Mouse (Mus musculus) frontal cortex, adult 2 months (tissue): ENCODE data around the gene Fndc10. TPM values are rescaled to one million over a fixed set of nuclear protein-coding genes. Genes with fewer than 3 reads are reported as not detected.
"Not testable (repeated sequence)": the region's sequence is repeated elsewhere in the genome, so short reads cannot be mapped to it uniquely, and the experiment has no call there.

Experiments
- DNase-seq, 2 experiments: peaks; one replicate each; pipeline ENCODE4 v3.0.0; 2022; ENCODE audit warnings: low spot score in 1 of 2; ENCODE audit errors: extremely low spot score in 1 of 2
- polyA plus RNA-seq: library from polyadenylated mRNA; depleted of rRNA; stranded (reverse); fragments of >200 nt; gene quantifications from 2 replicates; pipeline ENCODE4 v1.2.3, GENCODE M21; 2012; rRNA removed

Gene Fndc10
- 52.0 and 57.4 TPM in 2 replicates for polyA plus RNA-seq

GRCm38 (mm10) chr4:155694111-155694481 is at the start of gene Fndc10:
TSS of gene Fndc10 (plus strand) at chr4:155694342.
- DNase-seq: peak in 1 of 2 experiments; percentile 76

- not testable (repeated sequence) for DNase-seq
These were observed 48.8 kb upstream of the Fndc10 start, which contains the start of gene Gm10563 for GRCm38 (mm10) chr4:155645308-155645707. TSS of gene Gm10563 (minus strand) at chr4:155645408.

GRCm38 (mm10) chr4:155645721-155646120 is 48.4 kb upstream of the Fndc10 start:
- DNase-seq: no peak

- DNase-seq: no peak
These were observed 44.8 kb upstream of the Fndc10 start for GRCm38 (mm10) chr4:155649355-155649754.

- no peak for DNase-seq
These were observed 42.4 kb upstream of the Fndc10 start for GRCm38 (mm10) chr4:155651553-155652269.

GRCm38 (mm10) chr4:155652283-155653085 is 41.7 kb upstream of the Fndc10 start:
- no peak for DNase-seq

GRCm38 (mm10) chr4:155653086-155653450 is 41.1 kb upstream of the Fndc10 start, which contains the start of gene Mmp23:
TSS of gene Mmp23 (minus strand) at chr4:155653384.
- no peak for DNase-seq

GRCm38 (mm10) chr4:155653451-155654182 is 40.5 kb upstream of the Fndc10 start:
- DNase-seq: peak in 1 of 2 experiments; percentile 42

- no peak for DNase-seq
These were observed 40.0 kb upstream of the Fndc10 start for GRCm38 (mm10) chr4:155654183-155654455.

- DNase-seq: no peak
These were observed 39.5 kb upstream of the Fndc10 start for GRCm38 (mm10) chr4:155654456-155655298.

GRCm38 (mm10) chr4:155656214-155656751 is 37.9 kb upstream of the Fndc10 start:
- no peak for DNase-seq

GRCm38 (mm10) chr4:155658961-155659360 is 35.2 kb upstream of the Fndc10 start:
- DNase-seq: no peak

GRCm38 (mm10) chr4:155660641-155661040 is 33.5 kb upstream of the Fndc10 start:
- DNase-seq: no peak

- DNase-seq: no peak
These were observed 27.2 kb upstream of the Fndc10 start for GRCm38 (mm10) chr4:155666903-155667302.

- DNase-seq: peak; percentile 96 to 98
These were observed 25.2 kb upstream of the Fndc10 start, which contains the start of gene Mib2 for GRCm38 (mm10) chr4:155668689-155669597. TSS of gene Mib2 (minus strand) at chr4:155669198.

GRCm38 (mm10) chr4:155669598-155670075 is 24.5 kb upstream of the Fndc10 start:
- DNase-seq: no peak

GRCm38 (mm10) chr4:155670236-155670635 is 23.9 kb upstream of the Fndc10 start:
- DNase-seq: not testable (repeated sequence)

- no peak for DNase-seq
These were observed 22.1 kb upstream of the Fndc10 start for GRCm38 (mm10) chr4:155672082-155672481.

GRCm38 (mm10) chr4:155675991-155676390 is 18.2 kb upstream of the Fndc10 start:
- DNase-seq: peak in 1 of 2 experiments; percentile 38
